Mouse (Mus musculus): Measurements from ENCODE around the gene Map2k3. TPM values are rescaled to one million over a fixed set of nuclear protein-coding genes. Genes with fewer than 3 reads are reported as not detected.

The Map2k3 gene
- polyA plus RNA-seq, 1 experiment from 2014 or later, result 93.3 TPM

Other genes with a start within 250 kb of the Map2k3 start
- gene Llgl1, start 232.3 kb upstream of the Map2k3 start, polyA plus RNA-seq (2015; fragmentation: Nextera tagmentation; extraction: Ambion mirVana), result 76.6 and 83.9 TPM in 2 replicates
- gene Flii, start 204.8 kb upstream of the Map2k3 start, polyA plus RNA-seq (2015; fragmentation: Nextera tagmentation; extraction: Ambion mirVana), result 65.2 and 68.1 TPM in 2 replicates
- 17.9 and 19.7 TPM in 2 replicates for gene Mief2, start 203.6 kb upstream of the Map2k3 start, polyA plus RNA-seq (2015; fragmentation: Nextera tagmentation; extraction: Ambion mirVana)
- 18.9 and 22.0 TPM in 2 replicates for gene Top3a, start 154.7 kb upstream of the Map2k3 start, polyA plus RNA-seq (2015; fragmentation: Nextera tagmentation; extraction: Ambion mirVana)
- 5.4 and 7.0 TPM in 2 replicates for gene Smcr8, start 154.5 kb upstream of the Map2k3 start, polyA plus RNA-seq (2015; fragmentation: Nextera tagmentation; extraction: Ambion mirVana)
- gene Shmt1, start 120.3 kb upstream of the Map2k3 start, polyA plus RNA-seq (2015; fragmentation: Nextera tagmentation; extraction: Ambion mirVana), result 47.9 and 52.2 TPM in 2 replicates
- 34.8 and 36.7 TPM in 2 replicates for gene Dhrs7b, start 101.4 kb upstream of the Map2k3 start, polyA plus RNA-seq (2015; fragmentation: Nextera tagmentation; extraction: Ambion mirVana)
- gene Tmem11, start 52.8 kb upstream of the Map2k3 start, polyA plus RNA-seq (2015; fragmentation: Nextera tagmentation; extraction: Ambion mirVana), result 62.3 and 67.1 TPM in 2 replicates
- gene Natd1, start 17.3 kb upstream of the Map2k3 start, polyA plus RNA-seq (2015; fragmentation: Nextera tagmentation; extraction: Ambion mirVana), result 21.0 and 22.3 TPM in 2 replicates
- gene Kcnj12, start 90.5 kb downstream of the Map2k3 start, polyA plus RNA-seq (2015; fragmentation: Nextera tagmentation; extraction: Ambion mirVana), result 0.14 and 0.15 TPM in 2 replicates
- 1.2 and 1.7 TPM in 2 replicates for gene Tnfrsf13b, start 194.7 kb downstream of the Map2k3 start, polyA plus RNA-seq (2015; fragmentation: Nextera tagmentation; extraction: Ambion mirVana)
- gene Usp22, start 243.0 kb downstream of the Map2k3 start, polyA plus RNA-seq (2015; fragmentation: Nextera tagmentation; extraction: Ambion mirVana), result 173 and 184 TPM in 2 replicates

All from limb, embryonic 13.5 days (tissue).